Mouse (Mus musculus) liver, postnatal 0 days (tissue): ENCODE data around the gene Aldh1l1.

Experiments used
- CTCF ChIP-seq: sonication (generic); IDR thresholded peaks from 2 replicates; pipeline ENCODE4 v1.5.1; 2016; ENCODE audit warnings: antibody characterized with exemption, low read depth
- EP300 ChIP-seq: IDR thresholded peaks from 2 replicates; pipeline ENCODE4 v1.6.1; 2016; ENCODE audit warnings: antibody characterized with exemption, low read depth, mild to moderate bottlenecking

DNA sequence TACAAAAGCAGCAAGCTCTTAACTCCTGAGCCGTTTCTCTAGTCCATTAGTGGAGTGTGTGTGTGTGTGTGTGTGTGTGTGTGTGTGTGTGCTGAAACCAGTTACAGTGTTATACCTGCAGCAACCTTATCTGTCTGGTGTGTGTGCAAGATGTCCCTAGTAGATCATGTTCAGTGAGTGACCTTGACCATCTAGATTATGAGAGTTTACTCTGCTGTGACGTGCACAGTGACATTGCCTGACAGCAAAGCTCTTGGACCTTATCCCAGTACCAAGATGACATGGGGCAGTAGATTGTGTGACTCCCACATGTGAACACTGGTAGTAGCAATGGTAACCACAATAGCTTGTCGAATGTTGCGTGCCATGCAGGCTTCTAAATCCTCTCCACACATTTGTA is 114.1 kb downstream of the Aldh1l1 start:
- TF ChIP-seq CTCF (no peak), EP300 (0 out of 2 replicates have a peak, but pooled peaks have one; percentile 7)
